Mouse (Mus musculus) lung, adult 2 months (tissue): Measurements from ENCODE around the gene Gm20388. TPM values are rescaled to one million over a fixed set of nuclear protein-coding genes. Genes with fewer than 3 reads are reported as not detected.
"Not testable (repeated sequence)": the region's sequence is repeated elsewhere in the genome, so short reads cannot be mapped to it uniquely, and the experiment has no call there.

ENCODE experiments used
- DNase-seq: peaks from one replicate; pipeline ENCODE4 v3.0.0; 2022
- H3K4me1 ChIP-seq: fragments of 200-500 bp; 2 replicates; pipeline ENCODE4 v1.6.1; 2011; ENCODE audit warnings: low read length; ENCODE audit not compliant: control insufficient read depth, insufficient read depth
- H3K4me3 ChIP-seq: fragments of 200-500 bp; replicated peaks from 2 replicates; pipeline ENCODE3; 2011; ENCODE audit warnings: low read depth, mild to moderate bottlenecking, control low read depth, low read length; ENCODE audit errors: extremely low read depth
- CTCF ChIP-seq: fragments of 200-500 bp; IDR thresholded peaks from 2 replicates; pipeline ENCODE4 v1.5.1; 2011; ENCODE audit warnings: mild to moderate bottlenecking, low read length, control low read depth; ENCODE audit not compliant: insufficient read depth
- POLR2A ChIP-seq: fragments of 200-500 bp; IDR thresholded peaks from 2 replicates; pipeline ENCODE4 v1.6.1; 2011; ENCODE audit warnings: low read depth, mild to moderate bottlenecking, control low read depth, low read length, borderline replicate concordance; ENCODE audit errors: extremely low read depth
- WGBS: fragments of 180-500 bp; shearing (Covaris S2); methylation state at CpG from one replicate; pipeline ENCODE4 v1.1.7; 2018; 5-methylcytosine and 5-hydroxymethylcytosine counted together
- polyA plus RNA-seq: library from polyadenylated mRNA; depleted of rRNA; stranded (reverse); fragments of >200 nt; gene quantifications from 2 replicates; pipeline ENCODE4 v1.2.3, GENCODE M21; 2012

Gene Gm20388
- polyA plus RNA-seq, 1 experiment, result 67.8 TPM

DNA sequence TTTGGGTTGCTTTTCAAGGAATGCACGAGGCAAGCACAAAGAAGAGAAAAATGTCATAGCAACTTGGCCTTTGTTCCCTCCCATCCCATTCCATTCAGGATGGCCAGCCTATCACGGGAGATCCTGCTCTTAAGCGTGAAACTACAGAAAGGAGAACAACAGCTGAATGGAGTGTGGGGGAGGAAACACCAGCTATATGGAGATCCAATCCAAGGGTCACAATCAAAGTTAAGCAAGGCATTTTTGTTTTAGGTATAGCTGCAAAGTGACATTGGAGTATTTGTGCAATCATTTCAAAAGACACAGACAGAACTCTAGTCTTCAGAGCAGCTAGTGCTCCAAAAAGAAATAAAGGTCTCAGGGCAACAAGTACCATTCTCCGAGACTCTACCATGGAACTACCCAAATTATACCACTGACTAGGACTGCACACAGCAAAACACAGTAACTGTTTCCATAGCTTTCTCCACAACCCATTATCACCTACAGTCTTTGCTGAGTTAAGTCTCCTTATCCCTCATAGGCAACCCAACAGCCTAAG, 3129.5 kb downstream of the Gm20388 start:
- WGBS, result 11% methylated on average over 4 of the region's 4 CpGs
- Histone ChIP-seq H3K4me1 (peaks cover 28% of the 10 kb centered on the region), H3K4me3 (peak overlapping the region; percentile 26)
- no peak for DNase-seq
- no peak for TF ChIP-seq CTCF
- TF ChIP-seq POLR2A, result no peak

DNA sequence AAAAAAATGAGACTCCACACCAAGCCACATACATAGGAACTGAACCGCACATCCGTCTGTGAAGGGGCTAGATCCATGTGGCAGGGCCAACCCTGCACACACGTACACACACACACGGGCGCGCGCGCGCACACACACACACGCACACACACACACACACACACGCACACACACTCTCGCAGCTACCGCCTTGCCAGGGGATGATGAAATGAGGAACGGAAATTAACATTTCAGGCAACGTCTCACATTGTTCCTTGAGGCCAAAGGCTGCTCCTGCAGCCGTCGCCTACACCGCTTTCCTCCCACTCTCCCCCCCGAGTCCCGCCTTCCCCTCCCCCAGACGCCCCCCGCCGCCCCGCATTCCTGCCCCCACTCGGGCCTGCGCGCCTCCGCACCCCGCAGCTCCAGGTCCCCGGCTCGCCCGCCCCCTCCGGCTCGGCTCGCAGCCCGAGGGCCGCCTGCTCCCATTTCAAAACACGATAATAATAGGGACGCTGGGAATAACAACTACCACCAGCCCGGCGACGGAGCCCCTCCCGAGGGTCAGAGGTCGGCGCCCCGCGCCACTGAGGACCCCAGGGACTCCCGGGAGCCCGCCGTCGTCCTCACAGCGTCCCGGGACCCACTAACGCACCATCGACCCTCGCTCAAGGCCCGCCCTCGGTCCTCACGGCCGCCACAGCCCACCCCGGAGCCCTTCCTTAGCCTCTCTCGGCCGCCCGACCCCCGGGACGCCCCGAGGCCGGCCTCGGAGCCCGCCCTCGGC, 3130.6 kb downstream of the Gm20388 start:
- TF ChIP-seq CTCF (no peak), POLR2A (peak; percentile 52; the same call in 1 of the 2 replicates)
- H3K4me3 ChIP-seq, result peak overlapping the region; percentile 87
- peak; percentile 67 for DNase-seq
- 1% methylated on average over 66 of the region's 71 CpGs for WGBS
- peaks cover 25% of the 10 kb centered on the region for H3K4me1 ChIP-seq

DNA sequence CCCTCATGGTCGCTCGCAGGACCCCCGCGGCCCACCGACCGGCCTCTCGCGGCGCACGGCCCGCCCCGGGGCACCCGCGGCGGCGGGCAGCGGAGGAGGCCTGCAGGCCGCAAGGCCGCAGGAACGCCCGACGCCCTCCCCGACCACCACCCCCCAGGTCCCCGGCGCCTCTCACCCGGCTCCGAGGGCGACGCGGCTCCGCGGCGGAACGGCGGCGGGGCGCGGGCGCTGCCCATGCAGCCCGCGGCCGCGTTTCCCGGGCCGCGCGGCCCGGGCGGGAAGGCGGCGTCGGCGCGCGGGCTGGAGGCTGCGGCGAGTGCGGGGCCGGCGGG, 3131.1 kb downstream of the Gm20388 start:
- Histone ChIP-seq H3K4me3 (peak overlapping the region; percentile 87), H3K4me1 (peaks cover 24% of the 10 kb centered on the region)
- under 1% methylated on average over 58 of the region's 60 CpGs for WGBS
- DNase-seq, result no peak
- no peak for TF ChIP-seq POLR2A
- no peak for TF ChIP-seq CTCF

DNA sequence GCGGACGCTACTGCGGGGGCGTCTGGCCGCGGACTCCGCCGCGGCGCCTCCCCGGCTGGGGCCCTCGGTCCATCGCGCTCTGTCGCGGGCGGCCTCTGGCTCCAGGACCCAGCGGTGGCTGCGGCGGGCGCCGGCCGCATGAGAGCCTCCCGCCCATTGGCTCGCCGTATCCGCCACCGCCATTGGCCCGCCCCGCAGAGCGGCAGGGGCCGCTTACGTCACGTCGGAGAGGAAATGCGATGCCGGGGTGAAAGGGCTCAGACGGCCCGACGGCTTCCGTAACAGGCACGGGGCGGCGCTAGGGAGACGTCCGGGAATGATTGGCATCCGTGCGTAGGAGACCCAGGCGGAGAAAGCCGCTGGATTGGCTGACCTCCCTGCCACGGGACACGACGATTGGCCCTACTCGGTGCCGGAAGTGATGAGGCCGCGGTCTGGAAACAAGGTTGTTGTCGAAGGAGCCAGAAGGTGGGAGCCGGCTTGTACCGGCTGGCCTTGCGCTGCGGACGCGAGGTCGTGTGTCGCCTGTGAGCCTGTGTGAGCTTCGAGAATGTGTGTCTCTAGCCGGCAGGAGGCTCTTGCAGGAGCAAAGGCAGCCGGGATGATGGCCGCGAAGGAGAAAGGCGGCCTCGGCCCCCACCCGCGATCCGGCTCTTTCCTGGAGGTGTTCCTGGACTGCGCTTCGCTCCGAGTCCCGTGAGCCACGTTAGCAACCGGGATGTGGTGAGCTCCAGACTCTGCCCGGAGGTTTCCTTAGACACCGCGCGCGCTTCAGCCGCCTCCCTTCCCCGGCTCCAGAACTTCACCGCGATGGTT, 3131.7 kb downstream of the Gm20388 start, which contains the start of gene Ankrd11:
Ankrd11 (minus strand) TSS at position 120 of the 816 bp plus-strand sequence.
- Histone ChIP-seq H3K4me3 (peak within 1 kb of the TSS; percentile 87), H3K4me1 (peaks cover 18% of the 10 kb centered on the region)
- peak; percentile 99 for DNase-seq
- WGBS, result under 1% methylated on average over 91 of the region's 91 CpGs
- peak; percentile 99 for TF ChIP-seq POLR2A
- TF ChIP-seq CTCF, result no peak

DNA sequence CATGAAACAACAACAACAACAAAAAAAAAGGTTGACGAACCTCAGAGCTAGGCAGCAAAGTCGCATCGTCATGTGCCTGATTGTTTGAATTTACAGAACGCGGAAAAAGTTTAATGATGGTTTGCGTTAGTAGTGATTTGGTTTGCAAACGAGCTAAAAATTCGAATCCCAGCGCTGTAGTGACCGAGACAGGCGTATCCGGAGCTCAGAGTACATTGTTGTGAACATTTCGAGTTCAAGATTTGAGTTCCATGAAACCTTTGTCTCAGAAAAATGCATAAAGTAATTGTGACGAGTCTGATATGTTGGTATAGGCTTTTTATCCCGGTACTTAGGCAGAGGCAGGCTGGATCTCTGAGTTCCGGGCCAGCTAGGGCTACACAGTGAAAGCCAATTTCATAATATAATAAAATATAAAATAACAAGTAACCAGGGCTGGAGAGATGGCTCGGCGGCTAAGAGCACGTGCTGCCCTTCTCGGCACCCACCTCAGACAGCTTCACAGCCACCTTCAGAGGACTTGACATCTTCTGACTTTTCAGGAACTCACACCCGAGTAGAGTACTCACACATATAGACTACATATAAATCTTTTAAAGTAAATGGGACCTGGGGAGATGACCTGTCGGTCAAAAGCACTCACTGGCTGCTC, 3132.5 kb downstream of the Gm20388 start:
- DNase-seq, result no peak
- H3K4me3 ChIP-seq, result peak overlapping the region; percentile 80
- TF ChIP-seq POLR2A, result no peak
- no peak for TF ChIP-seq CTCF
- peaks cover 15% of the 10 kb centered on the region for H3K4me1 ChIP-seq
- 6% methylated on average over 22 of the region's 22 CpGs for WGBS

DNA sequence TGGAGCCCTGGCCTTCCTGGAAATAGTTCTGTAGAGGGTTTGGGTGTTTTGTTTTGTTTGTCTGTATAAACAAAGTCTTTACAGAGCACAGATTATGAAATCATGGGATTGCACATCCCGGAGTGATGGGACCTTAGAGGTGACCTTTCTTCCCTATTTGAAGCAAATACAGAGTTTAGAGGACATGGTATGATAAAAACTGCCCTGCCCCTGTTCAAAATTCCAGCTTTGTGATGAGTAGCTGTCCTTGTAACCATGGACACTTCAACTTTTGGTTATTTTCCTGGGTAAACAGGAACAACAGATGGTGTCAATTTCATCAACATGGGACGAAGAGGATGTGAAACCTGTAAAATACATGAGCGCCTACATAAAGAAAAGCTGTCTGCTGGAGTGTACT, 3133.3 kb downstream of the Gm20388 start:
- no peak overlapping the region for H3K4me3 ChIP-seq
- DNase-seq, result no peak
- TF ChIP-seq POLR2A, result no peak
- no peak for TF ChIP-seq CTCF
- H3K4me1 ChIP-seq, result peaks cover 15% of the 10 kb centered on the region
- 48% methylated on average over 3 of the region's 3 CpGs for WGBS

DNA sequence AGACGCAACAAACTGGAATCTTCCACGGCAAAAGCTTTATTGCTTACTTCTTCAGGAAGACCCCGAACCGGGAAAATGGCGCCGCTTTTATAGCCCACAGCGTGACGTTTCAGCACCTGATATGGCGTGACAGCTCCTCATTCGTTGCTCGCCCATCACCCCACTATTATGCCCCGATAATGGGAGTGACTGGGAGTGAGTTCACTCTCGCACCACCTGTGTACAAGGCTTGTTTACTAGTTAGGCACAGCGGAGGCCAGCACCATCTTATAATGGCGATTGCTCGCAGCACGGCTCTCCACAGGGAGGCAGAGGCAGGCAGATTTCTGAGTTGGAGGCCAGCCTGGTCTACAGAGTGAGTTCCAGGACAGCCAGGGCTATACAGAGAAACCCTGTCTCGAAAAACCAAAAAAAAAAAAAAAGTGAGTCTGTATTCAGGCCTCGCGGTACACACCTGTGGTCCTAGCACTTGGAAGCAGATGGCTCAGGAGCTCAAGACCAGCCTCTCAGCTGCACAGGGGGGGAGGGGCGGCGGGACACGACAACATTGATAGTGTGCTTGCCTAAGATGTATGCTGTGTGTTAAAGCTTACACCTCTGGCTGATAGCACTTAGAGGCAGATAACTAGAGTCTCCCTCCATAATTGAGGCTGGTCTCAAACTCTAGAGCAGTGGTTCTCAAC, 3134.2 kb downstream of the Gm20388 start:
- not testable (repeated sequence) for DNase-seq, H3K4me1 ChIP-seq, H3K4me3 ChIP-seq
- WGBS, result 92% methylated on average over 23 of the region's 23 CpGs

DNA sequence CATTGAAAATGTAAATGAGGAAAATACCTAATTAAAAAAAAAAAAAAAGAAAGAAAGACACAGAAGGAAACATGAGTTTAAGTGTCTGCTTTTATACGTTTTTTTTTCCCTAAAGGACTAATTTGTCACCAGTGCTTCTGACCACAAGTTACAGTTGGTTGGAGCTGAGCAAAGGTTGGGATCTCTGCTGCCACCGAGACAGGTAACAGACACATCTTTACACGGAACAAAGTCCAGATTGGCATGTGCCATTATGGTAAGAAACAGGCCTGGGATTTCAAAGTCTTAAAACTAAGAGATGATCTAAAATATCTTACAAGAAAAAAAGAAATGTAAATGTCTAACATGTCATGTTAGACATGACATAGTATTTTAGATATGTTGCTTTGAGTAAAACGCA, 3136.1 kb downstream of the Gm20388 start:
- 72% methylated on average over 4 of the region's 4 CpGs for WGBS
- DNase-seq, result no peak
- no peak for TF ChIP-seq CTCF
- Histone ChIP-seq H3K4me3 (no peak overlapping the region), H3K4me1 (no peaks in the 10 kb centered on the region)

DNA sequence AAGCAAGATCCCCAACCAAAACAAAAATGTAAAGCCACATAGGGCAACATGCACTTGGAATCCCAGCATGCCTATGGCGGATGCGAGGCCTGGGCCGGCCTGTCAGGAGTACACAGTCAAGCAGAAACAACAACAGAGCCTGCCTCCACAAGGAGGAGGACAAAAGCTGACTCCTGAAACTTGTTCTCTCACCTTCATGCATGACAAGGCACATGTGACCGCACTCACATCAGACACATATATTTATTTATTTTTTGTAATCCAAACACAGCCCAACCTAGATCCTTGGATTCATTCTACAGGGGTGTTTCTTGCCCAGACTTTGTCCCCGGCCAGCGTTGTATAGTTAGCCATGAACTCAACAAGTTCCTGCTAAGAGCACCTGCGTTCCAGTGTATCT, 3137.2 kb downstream of the Gm20388 start:
- Histone ChIP-seq H3K4me1 (no peaks in the 10 kb centered on the region), H3K4me3 (no peak overlapping the region)
- no peak for DNase-seq
- WGBS, result 83% methylated on average over 7 of the region's 7 CpGs
- TF ChIP-seq POLR2A (no peak), CTCF (no peak)
